Mouse (Mus musculus) brain, embryonic 14.5 days (tissue): Measurements from ENCODE around the gene Zfp946. TPM values are rescaled to one million over a fixed set of nuclear protein-coding genes. Genes with fewer than 3 reads are reported as not detected.

Source experiments
- DNase-seq: peaks from one replicate; pipeline ENCODE4 v3.0.0-alpha.2; 2011; ENCODE audit warnings: low read depth
- CTCF ChIP-seq: fragments of 200-500 bp; IDR thresholded peaks from 2 replicates; pipeline ENCODE4 v1.5.1; 2012; ENCODE audit warnings: inconsistent platforms, mild to moderate bottlenecking, moderate library complexity, borderline replicate concordance; ENCODE audit not compliant: insufficient read depth, insufficient read length; ENCODE audit errors: extremely low read depth
- POLR2A ChIP-seq: fragments of 200-500 bp; IDR thresholded peaks from 2 replicates; pipeline ENCODE4 v1.6.1; 2012; ENCODE audit warnings: mild to moderate bottlenecking, inconsistent platforms, borderline replicate concordance; ENCODE audit not compliant: poor library complexity, insufficient read depth, insufficient read length, severe bottlenecking; ENCODE audit errors: extremely low read depth
- polyA plus RNA-seq: library from polyadenylated mRNA; depleted of rRNA; stranded (reverse); fragments of >200 nt; gene quantifications from 2 replicates; pipeline ENCODE4 v1.2.3, GENCODE M21; 2012; rRNA removed

Gene Zfp946
- 21.8 and 22.9 TPM in 2 replicates for polyA plus RNA-seq

DNA sequence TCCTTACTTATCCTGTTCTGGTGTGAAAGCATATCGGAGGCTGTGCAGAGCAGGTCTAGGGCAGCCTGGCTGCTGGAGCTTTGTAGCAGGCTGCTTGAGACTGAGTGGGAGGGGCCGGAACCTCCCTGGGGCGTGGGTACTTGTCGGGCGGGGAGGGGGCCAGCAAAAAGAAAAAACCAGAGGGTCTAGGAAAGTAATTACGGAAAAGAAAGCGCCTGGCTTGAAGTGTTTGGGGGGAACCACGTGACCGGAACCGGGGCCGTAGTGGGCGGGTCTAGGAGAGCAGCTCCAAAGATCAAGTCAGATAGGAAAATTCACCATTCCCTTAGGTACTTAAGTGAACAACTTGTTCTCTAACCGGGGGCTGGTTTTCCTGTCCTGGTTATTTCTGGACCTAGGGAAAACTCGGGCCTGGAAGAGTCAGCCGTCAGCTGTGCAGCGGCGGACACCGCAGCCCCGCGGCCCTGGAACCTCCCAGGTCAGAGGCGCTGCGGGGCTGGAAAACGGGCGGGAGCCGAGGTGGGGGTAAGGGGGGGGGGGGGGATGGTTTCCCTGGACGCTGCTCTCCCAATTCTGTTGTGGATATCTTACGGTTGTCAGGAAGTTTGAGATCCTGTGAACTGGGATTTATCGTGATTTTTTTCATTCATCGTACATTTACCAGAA lies at the start of gene Zfp946:
Gene Zfp946, plus strand, starts transcription at position 271 of the 666 bp plus-strand sequence.
- TF ChIP-seq CTCF (no peak), POLR2A (peak; percentile 40; the same call in 1 of the 2 replicates)
- DNase-seq, result peak; percentile 97

DNA sequence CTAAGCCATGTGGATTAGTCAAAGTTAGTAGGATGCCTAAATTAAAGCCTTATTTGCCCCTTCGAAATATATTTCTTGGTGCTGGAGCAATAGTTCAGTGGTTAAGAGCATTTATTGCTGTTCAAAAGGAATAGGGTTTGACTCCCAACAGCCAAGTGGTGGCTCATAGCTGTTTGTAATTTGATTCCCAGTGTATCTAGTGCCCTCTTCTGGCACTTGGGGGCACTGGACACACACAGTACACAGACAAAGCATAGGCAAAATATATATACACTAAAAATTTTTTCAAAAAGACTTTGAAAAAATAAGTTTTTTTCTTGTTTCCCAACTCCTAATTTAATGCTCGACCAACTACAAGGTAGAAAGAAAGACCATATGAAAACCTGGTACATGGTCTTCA lies 13.3 kb upstream of the Zfp946 start:
- TF ChIP-seq POLR2A (no peak), CTCF (peak; percentile 42; the same call in 1 of the 2 replicates)
- peak; percentile 15 for DNase-seq

DNA sequence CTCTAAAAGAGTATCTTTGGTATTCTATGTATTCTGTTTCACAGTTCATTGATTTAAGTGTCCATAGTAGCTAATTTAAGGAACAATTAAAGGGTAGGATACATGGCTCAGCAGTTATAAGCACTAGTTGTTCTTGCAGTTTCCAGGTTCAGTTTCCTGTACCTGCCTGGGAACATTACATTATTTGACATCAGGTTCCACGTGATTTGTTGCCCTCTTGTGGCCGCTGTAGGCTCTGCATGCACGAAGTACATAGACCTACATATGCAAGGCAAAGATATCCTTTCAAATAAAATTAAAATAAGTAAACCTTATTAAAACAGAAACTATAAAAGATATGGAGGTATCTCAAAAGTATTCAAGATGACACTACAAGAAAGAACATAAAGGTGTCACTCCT lies 6.5 kb upstream of the Zfp946 start:
- TF ChIP-seq POLR2A, result no peak
- TF ChIP-seq CTCF, result peak; percentile 82; the same call in 1 of the 2 replicates
- peak; percentile 85 for DNase-seq

DNA sequence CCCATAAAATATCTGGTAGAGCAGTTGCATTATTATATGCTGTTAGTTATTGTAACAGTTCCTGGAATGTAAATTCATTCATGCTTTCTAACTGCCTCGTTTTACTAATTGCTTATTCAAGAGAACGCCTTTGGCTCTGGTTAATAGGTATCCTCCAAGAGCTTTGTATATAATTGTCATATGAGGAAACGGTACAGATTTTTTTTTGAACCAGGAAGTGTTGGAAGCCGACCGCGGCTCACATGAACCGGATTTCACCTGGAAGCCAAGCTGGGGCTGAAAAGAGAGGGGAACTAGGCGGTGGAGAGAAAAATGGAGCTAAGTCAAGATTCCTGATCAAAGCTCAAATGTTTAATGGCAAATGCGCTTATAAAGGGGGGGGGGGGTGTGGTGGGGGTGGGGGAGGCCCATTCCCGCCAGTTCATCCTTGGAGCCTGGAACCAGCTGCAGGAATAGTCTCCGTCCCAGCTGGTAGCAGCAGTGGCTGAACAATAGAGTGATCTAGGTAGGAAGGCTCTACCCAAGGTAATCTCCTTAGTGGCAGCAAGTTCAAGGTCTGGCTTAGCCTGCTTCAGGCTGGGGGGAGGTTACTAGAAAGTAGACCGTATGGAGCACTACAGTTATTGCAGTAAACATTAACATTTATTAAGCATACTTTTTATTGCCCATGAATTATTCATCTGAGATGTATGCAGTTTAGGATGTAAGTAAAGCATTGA lies 773 bp downstream of the Zfp946 start:
- peak; percentile 48 for DNase-seq
- TF ChIP-seq CTCF (no peak), POLR2A (no peak)

DNA sequence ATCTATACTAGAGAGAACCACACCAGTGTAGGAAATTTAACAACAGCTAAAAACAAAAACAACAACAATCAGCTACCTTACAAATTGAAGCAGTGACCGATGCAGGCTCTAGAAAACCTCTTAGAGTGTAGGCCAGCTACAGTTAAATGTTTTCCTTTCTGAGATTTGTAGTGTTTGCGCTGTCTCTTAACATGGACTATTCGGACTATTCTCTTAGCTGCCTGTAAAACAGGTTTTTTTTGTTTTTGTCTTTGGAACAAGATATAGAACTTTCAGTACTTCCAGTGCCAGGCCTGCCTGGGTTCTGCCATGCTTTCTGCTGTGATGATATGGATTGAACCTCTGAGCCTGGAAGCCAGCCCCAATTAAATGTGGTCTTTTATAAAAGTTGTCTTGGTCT lies 23.7 kb downstream of the Zfp946 start:
- no peak for TF ChIP-seq CTCF
- no peak for TF ChIP-seq POLR2A
- DNase-seq, result no peak

DNA sequence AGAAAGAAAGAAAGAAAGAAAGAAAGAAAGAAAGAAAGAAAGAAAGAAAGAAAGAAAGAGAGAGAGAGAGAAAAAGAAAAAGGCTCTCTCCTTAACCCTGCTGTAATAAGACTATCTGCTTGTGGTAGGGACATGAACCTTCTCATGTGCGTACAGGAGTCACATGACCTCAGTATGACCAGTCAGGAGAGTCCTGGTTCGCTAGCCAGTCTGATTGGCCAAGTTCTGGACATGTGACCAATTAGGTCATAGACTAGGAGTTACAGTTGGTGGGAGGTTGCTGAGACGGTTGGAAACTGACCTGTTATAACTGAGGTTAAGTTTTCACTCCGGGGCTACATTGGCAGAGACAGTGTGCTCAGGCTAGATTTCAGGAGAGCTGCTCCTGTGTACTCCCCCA lies 73.1 kb downstream of the Zfp946 start:
- DNase-seq, result no peak
- TF ChIP-seq POLR2A (no peak), CTCF (no peak)

Other genes starting within 250 kb of the Zfp946 start
- 2.0 and 2.5 TPM in 2 replicates for gene Zfp994, start 198.6 kb upstream of the Zfp946 start, polyA plus RNA-seq
- gene CT030661.1, start 109.4 kb upstream of the Zfp946 start, polyA plus RNA-seq, result 6.4 and 7.6 TPM in 2 replicates
- gene Zfp944, start 62.8 kb upstream of the Zfp946 start, polyA plus RNA-seq, result 7.4 and 8.3 TPM in 2 replicates
- 2.1 and 2.7 TPM in 2 replicates for gene Zfp758, start 62.8 kb upstream of the Zfp946 start, polyA plus RNA-seq
- not detected in 2 replicates for gene Vmn2r111, start 149.3 kb downstream of the Zfp946 start, polyA plus RNA-seq
- gene Vmn2r112, start 176.7 kb downstream of the Zfp946 start, polyA plus RNA-seq, result not detected in 2 replicates